Mouse (Mus musculus): ENCODE data around the gene Cav1.

- TF ChIP-seq CTCF (IDR thresholded peaks at IDR 0.05; ENCODE audit: control insufficient read depth, insufficient read depth, low read length) (no peak), POLR2A (IDR thresholded peaks at IDR 0.05; ENCODE audit: borderline replicate concordance, control insufficient read depth, low read depth, low read length) (no peak)
Measured at GRCm38 (mm10) chr6:17374326-17374725, 68.2 kb downstream of the Cav1 start.

Data from bone marrow, adult 2 months (tissue).